Mouse (Mus musculus) stomach, embryonic 14.5 days (tissue): ENCODE measurements around the gene Bbof1. TPM values are rescaled to one million over a fixed set of nuclear protein-coding genes. Genes with fewer than 3 reads are reported as not detected.

Source experiments
- ATAC-seq: fragments of 200-750 bp; cut with Nextera tagmentation; 2 replicates; pipeline ENCODE4 v1.8.0; 2017; ENCODE audit warnings: low read depth, moderate TSS enrichment; ENCODE audit not compliant: insufficient number of reproducible peaks, insufficient read depth, low FRiP score
- H3K27ac ChIP-seq: fragments of 300-500 bp; sonication (generic); 2 replicates; pipeline ENCODE4 v1.5.1; 2014; ENCODE audit warnings: mild to moderate bottlenecking, low read length, moderate library complexity, mixed read lengths
- H3K27me3 ChIP-seq: fragments of 300-500 bp; sonication (generic); 2 replicates; pipeline ENCODE4 v1.6.1; 2014; ENCODE audit warnings: low read length, control low read depth, mixed read lengths; ENCODE audit not compliant: control insufficient read depth, insufficient read depth
- H3K36me3 ChIP-seq: fragments of 300-500 bp; sonication (generic); 2 replicates; pipeline ENCODE4 v1.6.1; 2014; ENCODE audit warnings: mild to moderate bottlenecking, control low read depth, low read length, moderate library complexity, mixed read lengths; ENCODE audit not compliant: control insufficient read depth, insufficient read depth
- H3K4me1 ChIP-seq: fragments of 300-500 bp; sonication (generic); 2 replicates; pipeline ENCODE4 v1.6.1; 2014; ENCODE audit warnings: low read length, control low read depth, mixed read lengths; ENCODE audit not compliant: control insufficient read depth, insufficient read depth
- H3K4me2 ChIP-seq: fragments of 300-500 bp; sonication (generic); replicated peaks from 2 replicates; pipeline ENCODE4 v1.6.1; 2014; ENCODE audit warnings: low read depth, low read length, control low read depth
- H3K4me3 ChIP-seq: fragments of 300-500 bp; sonication (generic); 2 replicates; pipeline ENCODE4 v1.5.1; 2014; ENCODE audit warnings: low read depth, low read length, control low read depth
- H3K9ac ChIP-seq: fragments of 300-500 bp; sonication (generic); replicated peaks from 2 replicates; pipeline ENCODE4 v1.6.1; 2014; ENCODE audit warnings: low read depth, mild to moderate bottlenecking, control low read depth, low read length, moderate library complexity, mixed read lengths
- H3K9me3 ChIP-seq: fragments of 300-500 bp; sonication (generic); 2 replicates; pipeline ENCODE4 v1.6.1; 2016; ENCODE audit warnings: low read depth, low read length, control low read depth; ENCODE audit not compliant: control insufficient read depth
- WGBS: fragments of 180-500 bp; shearing (Covaris S2); extraction: QIAGEN DNeasy Blood & Tissue Kit; methylation state at CpG from one replicate; pipeline ENCODE4 v1.1.7; 2014; 5-methylcytosine and 5-hydroxymethylcytosine counted together
- polyA plus RNA-seq: library from polyadenylated mRNA; unstranded; fragments of >200 nt; fragmentation: Nextera tagmentation; extraction: Ambion mirVana; gene quantifications from 2 replicates; pipeline ENCODE4 v1.2.1, GENCODE M21; 2014

The Bbof1 gene
- polyA plus RNA-seq, 1 experiment from 2014 or later, result 1.5 TPM

- ATAC-seq, result no peak
- WGBS, result 62% methylated on average over 4 of the region's 4 CpGs
Observed at GRCm38 (mm10) chr12:84407259-84407658, 1.6 kb upstream of the Bbof1 start.

GRCm38 (mm10) chr12:84407874-84408818, 725 bp upstream of the Bbof1 start:
- Histone ChIP-seq H3K9ac (peak overlapping the region; percentile 60), H3K4me1 (peaks cover 8% of the 10 kb centered on the region; the same call in 1 of the 2 replicates), H3K27ac (peak overlapping the region; percentile 77), H3K27me3 (no peaks in the 10 kb centered on the region), H3K9me3 (no peaks in the 10 kb centered on the region), H3K4me3 (peak overlapping the region; percentile 60), H3K4me2 (peak overlapping the region; percentile 94), H3K36me3 (no peaks in the 10 kb centered on the region)
- peak; percentile 75 for ATAC-seq
- 2% methylated on average over 42 of the region's 52 CpGs for WGBS

More at GRCm38 (mm10) chr12:84407259-84407658, 1.6 kb upstream of the Bbof1 start:
- Histone ChIP-seq H3K27ac (no peak overlapping the region), H3K9me3 (no peaks in the 10 kb centered on the region), H3K4me1 (peaks cover 8% of the 10 kb centered on the region; the same call in 1 of the 2 replicates), H3K9ac (no peak overlapping the region), H3K27me3 (no peaks in the 10 kb centered on the region), H3K4me2 (no peak overlapping the region), H3K4me3 (no peak overlapping the region), H3K36me3 (no peaks in the 10 kb centered on the region)

GRCm38 (mm10) chr12:84416834-84417604, 8.1 kb downstream of the Bbof1 start, which contains the start of gene Rnf113a2:
TSS of gene Rnf113a2 (plus strand) at chr12:84417196.
- peak; percentile 91; the same call in 1 of the 2 replicates for ATAC-seq
- Histone ChIP-seq H3K27me3 (no peaks in the 10 kb centered on the region), H3K9me3 (no peaks in the 10 kb centered on the region; the same call in 1 of the 2 replicates), H3K4me2 (peak within 1 kb of the TSS; percentile 82), H3K4me3 (peak within 1 kb of the TSS; percentile 44), H3K9ac (peak within 1 kb of the TSS; percentile 39), H3K27ac (peak within 1 kb of the TSS; percentile 35; the same call in 1 of the 2 replicates), H3K36me3 (no peaks in the 10 kb centered on the region), H3K4me1 (0 out of 2 replicates have a peak, but pooled peaks cover 4% of the 10 kb centered on the region)
- 3% methylated on average over 50 of the region's 50 CpGs for WGBS

GRCm38 (mm10) chr12:84417605-84417922, 8.7 kb downstream of the Bbof1 start:
- peak; percentile 28; the same call in 1 of the 2 replicates for ATAC-seq

GRCm38 (mm10) chr12:84423990-84424389, 15.1 kb downstream of the Bbof1 start:
- Histone ChIP-seq H3K4me2 (no peak overlapping the region), H3K4me1 (no peaks in the 10 kb centered on the region), H3K4me3 (no peak overlapping the region), H3K36me3 (no peaks in the 10 kb centered on the region), H3K27me3 (no peaks in the 10 kb centered on the region), H3K9me3 (no peaks in the 10 kb centered on the region), H3K27ac (no peak overlapping the region), H3K9ac (no peak overlapping the region)
- 58% methylated on average over 3 of the region's 3 CpGs for WGBS
- no peak for ATAC-seq

More at GRCm38 (mm10) chr12:84417605-84417922, 8.7 kb downstream of the Bbof1 start:
- Histone ChIP-seq H3K36me3 (no peaks in the 10 kb centered on the region), H3K9ac (peak overlapping the region; percentile 39; the same call in 1 of the 2 replicates), H3K4me1 (0 out of 2 replicates have a peak, but pooled peaks cover 4% of the 10 kb centered on the region), H3K4me3 (peak overlapping the region; percentile 44), H3K4me2 (peak overlapping the region; percentile 82), H3K27ac (peak overlapping the region; percentile 35; the same call in 1 of the 2 replicates), H3K27me3 (no peaks in the 10 kb centered on the region), H3K9me3 (no peaks in the 10 kb centered on the region; the same call in 1 of the 2 replicates)
- 41% methylated on average over 18 of the region's 18 CpGs for WGBS

- no peak overlapping the region for H3K4me2 ChIP-seq
- no peak for ATAC-seq
Observed at GRCm38 (mm10) chr12:84429825-84430224, 21.0 kb downstream of the Bbof1 start.

GRCm38 (mm10) chr12:84438697-84439096, 29.8 kb downstream of the Bbof1 start:
- no peak for ATAC-seq
- 42% methylated on average over 2 of the region's 2 CpGs for WGBS
- no peak overlapping the region for H3K4me2 ChIP-seq
- H3K27ac ChIP-seq, result no peak overlapping the region
- no peaks in the 10 kb centered on the region for H3K9me3 ChIP-seq
- no peak overlapping the region for H3K4me3 ChIP-seq
- no peak overlapping the region for H3K9ac ChIP-seq
- H3K27me3 ChIP-seq, result no peaks in the 10 kb centered on the region
- H3K36me3 ChIP-seq, result no peaks in the 10 kb centered on the region
- H3K4me1 ChIP-seq, result no peaks in the 10 kb centered on the region

More at GRCm38 (mm10) chr12:84429825-84430224, 21.0 kb downstream of the Bbof1 start:
- no peaks in the 10 kb centered on the region for H3K4me1 ChIP-seq
- H3K36me3 ChIP-seq, result no peaks in the 10 kb centered on the region
- H3K4me3 ChIP-seq, result no peak overlapping the region
- H3K27me3 ChIP-seq, result no peaks in the 10 kb centered on the region
- H3K9ac ChIP-seq, result no peak overlapping the region
- no peak overlapping the region for H3K27ac ChIP-seq
- WGBS, result 79% methylated on average over 2 of the region's 2 CpGs
- H3K9me3 ChIP-seq, result no peaks in the 10 kb centered on the region

GRCm38 (mm10) chr12:84442526-84442925, 33.7 kb downstream of the Bbof1 start:
- no peak overlapping the region for H3K9ac ChIP-seq
- no peak overlapping the region for H3K27ac ChIP-seq
- ATAC-seq, result no peak
- no peaks in the 10 kb centered on the region for H3K36me3 ChIP-seq
- H3K4me1 ChIP-seq, result no peaks in the 10 kb centered on the region
- 61% methylated on average over 4 of the region's 4 CpGs for WGBS
- no peaks in the 10 kb centered on the region for H3K27me3 ChIP-seq
- H3K4me2 ChIP-seq, result no peak overlapping the region
- H3K9me3 ChIP-seq, result no peaks in the 10 kb centered on the region
- H3K4me3 ChIP-seq, result no peak overlapping the region
